Mouse (Mus musculus): Measurements from ENCODE around the gene Rpl26.

- TF ChIP-seq CTCF (IDR thresholded peaks at IDR 0.05; ENCODE audit: low read depth) (no peak), EP300 (IDR thresholded peaks at IDR 0.05; ENCODE audit: low read depth) (no peak)
Measured at GRCm38 (mm10) chr11:68940516-68940915, 39.1 kb downstream of the Rpl26 start.

Measured in liver, embryonic 14.5 days (tissue).